Mouse (Mus musculus): Measurements from ENCODE around the gene Ism1.

- no peak for TF ChIP-seq POLR2A (IDR thresholded peaks at IDR 0.05; ENCODE audit: borderline replicate concordance, control insufficient read depth, low read depth, low read length)
- no peak for TF ChIP-seq CTCF (IDR thresholded peaks at IDR 0.05; ENCODE audit: control insufficient read depth, insufficient read depth, low read length)
These were observed 129.9 kb downstream of the Ism1 start for GRCm38 (mm10) chr2:139807887-139808286.
